Mouse (Mus musculus): ENCODE results near the gene Prkce. TPM values are rescaled to one million over a fixed set of nuclear protein-coding genes. Genes with fewer than 3 reads are reported as not detected.

Prkce gene
- polyA plus RNA-seq, 1 experiment: 5.0 TPM

GRCm38 (mm10) chr17:86506881-86507280, 339.3 kb downstream of the Prkce start:
- no peak for TF ChIP-seq GATA1 (IDR thresholded peaks at IDR 0.05; ENCODE audit: low read length)

- no peak for TF ChIP-seq GATA1 (IDR thresholded peaks at IDR 0.05; ENCODE audit: low read length)
Observed at GRCm38 (mm10) chr17:86507342-86508211, 340.0 kb downstream of the Prkce start.

- TF ChIP-seq GATA1 (IDR thresholded peaks at IDR 0.05; ENCODE audit: low read length): no peak
Observed at GRCm38 (mm10) chr17:86508212-86508490, 340.6 kb downstream of the Prkce start.

- TF ChIP-seq GATA1 (IDR thresholded peaks at IDR 0.05; ENCODE audit: low read length): no peak
Observed at GRCm38 (mm10) chr17:86509871-86510270, 342.3 kb downstream of the Prkce start.

DNA sequence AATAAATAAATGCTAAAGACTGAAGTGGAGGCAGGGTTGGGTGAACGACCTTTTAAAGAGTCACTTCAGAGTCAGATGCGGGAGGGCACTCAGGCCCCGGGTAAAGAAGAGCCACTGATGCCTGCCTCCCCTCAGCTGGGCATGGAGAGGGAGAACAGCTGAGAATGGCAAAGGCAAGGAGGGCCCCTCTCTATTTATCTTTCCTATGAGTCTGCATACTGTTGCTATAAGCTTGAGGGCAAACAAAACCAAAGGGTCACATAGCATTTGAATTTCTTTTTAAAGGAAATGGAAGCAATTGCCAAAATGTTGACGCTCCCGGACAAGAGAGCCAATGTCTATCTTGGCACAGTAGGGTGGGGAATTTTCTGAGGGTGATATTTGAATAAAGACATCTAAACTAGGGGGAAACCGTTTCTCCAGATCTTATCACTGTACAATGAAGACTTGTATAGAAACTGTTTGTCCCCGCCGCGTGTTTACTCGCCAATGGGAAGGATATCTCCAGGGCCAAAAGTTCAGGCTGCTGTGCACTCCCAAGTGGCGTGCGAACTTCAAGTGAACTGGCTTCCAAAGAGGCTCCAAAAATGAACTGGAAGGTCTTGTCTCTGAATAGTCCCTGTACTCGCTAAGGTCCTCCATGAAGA, 347.5 kb downstream of the Prkce start:
- no peak for TF ChIP-seq GATA1 (IDR thresholded peaks at IDR 0.05; ENCODE audit: low read length)

GRCm38 (mm10) chr17:86516630-86517029, 349.0 kb downstream of the Prkce start:
- TF ChIP-seq GATA1 (IDR thresholded peaks at IDR 0.05; ENCODE audit: low read length): no peak

DNA sequence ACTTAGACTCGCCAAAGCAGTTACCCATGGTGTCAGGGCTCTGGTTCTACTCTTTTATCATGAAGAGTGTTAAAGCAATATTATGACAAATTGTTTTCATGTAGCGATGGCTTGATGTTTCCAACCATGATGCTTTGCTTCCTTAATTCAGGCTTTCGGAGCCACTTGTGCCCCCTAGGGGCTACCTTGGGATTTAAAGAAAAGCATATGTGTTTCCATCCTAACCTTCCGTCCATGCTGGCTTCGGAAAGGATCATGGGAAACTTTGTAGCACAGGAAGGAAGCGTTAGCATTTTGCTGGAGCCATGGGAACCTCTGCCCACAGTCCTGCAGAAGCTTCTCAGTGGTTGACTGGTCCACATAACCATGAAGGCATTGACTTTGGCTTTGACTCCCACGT, 351.0 kb downstream of the Prkce start:
- TF ChIP-seq GATA1 (IDR thresholded peaks at IDR 0.05; ENCODE audit: low read length): no peak

- no peak for TF ChIP-seq GATA1 (IDR thresholded peaks at IDR 0.05; ENCODE audit: low read length)
Observed at GRCm38 (mm10) chr17:86521252-86521651, 353.7 kb downstream of the Prkce start.

GRCm38 (mm10) chr17:86522649-86523048, 355.1 kb downstream of the Prkce start:
- no peak for TF ChIP-seq GATA1 (IDR thresholded peaks at IDR 0.05; ENCODE audit: low read length)

DNA sequence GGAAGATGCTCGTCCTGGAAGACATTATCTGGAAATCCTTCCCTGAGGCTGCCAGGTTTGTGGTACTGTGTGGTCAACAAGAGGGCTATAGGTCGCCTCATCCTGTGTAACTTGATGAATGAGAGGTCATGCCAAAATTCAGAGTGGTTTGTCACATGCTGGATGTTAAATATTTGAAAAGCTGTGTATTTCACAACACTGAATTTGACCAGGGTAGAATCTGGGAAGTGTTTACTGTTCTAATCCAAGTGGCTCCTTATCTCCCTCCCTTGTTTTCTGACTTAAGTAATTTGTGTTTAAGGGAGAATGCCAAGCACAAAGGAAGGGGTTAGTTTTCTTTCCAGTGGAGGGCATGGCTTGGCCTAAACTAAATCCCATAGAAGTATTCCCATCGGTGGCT, 355.8 kb downstream of the Prkce start:
- no peak for TF ChIP-seq GATA1 (IDR thresholded peaks at IDR 0.05; ENCODE audit: low read length)

GRCm38 (mm10) chr17:86523843-86524242, 356.3 kb downstream of the Prkce start:
- no peak for TF ChIP-seq GATA1 (IDR thresholded peaks at IDR 0.05; ENCODE audit: low read length)

GRCm38 (mm10) chr17:86525075-86525474, 357.5 kb downstream of the Prkce start:
- no peak for TF ChIP-seq GATA1 (IDR thresholded peaks at IDR 0.05; ENCODE audit: low read length)

DNA sequence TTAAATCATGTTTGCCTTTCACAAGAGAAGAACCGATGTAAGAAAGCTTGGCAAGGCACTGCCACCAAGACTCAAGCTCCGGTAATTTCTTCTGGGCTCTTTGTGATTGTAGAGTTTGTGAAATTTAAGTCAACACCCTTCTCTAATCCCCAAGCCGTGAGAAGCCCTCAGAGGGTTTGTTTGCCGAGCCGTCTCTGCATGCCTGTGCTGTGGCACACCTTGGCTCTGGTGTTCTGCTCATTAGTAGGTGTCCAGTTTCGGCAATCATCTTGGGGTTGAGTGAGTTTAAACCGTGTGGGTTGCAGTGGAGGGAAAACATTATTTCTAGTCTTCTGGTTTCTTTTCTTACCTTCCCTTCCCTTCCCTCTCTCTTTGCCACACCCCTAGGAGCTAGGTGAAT, 358.4 kb downstream of the Prkce start:
- no peak for TF ChIP-seq GATA1 (IDR thresholded peaks at IDR 0.05; ENCODE audit: low read length)

GRCm38 (mm10) chr17:86527298-86527697, 359.7 kb downstream of the Prkce start:
- no peak for TF ChIP-seq GATA1 (IDR thresholded peaks at IDR 0.05; ENCODE audit: low read length)

DNA sequence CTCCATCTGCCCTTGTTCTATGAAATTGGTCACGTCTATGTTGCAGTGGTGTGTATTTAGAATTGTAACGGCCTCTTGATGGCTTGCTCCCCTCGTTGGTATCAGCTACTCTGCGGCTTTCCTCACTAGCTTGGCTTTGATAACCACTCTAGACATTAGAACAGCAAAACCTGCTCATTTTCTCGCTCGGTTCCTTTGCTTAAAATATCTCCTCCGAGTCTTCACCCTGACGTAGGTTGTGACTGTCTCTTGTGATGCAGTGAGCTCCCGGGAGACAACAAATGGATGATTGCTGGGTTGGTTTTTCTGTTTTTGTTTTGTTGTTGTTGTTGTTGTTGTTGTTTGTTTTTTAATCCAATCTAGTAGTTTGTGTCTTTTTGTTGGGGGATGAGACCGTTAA, 361.4 kb downstream of the Prkce start:
- no peak for TF ChIP-seq GATA1 (IDR thresholded peaks at IDR 0.05; ENCODE audit: low read length)

GRCm38 (mm10) chr17:86529411-86529810, 361.8 kb downstream of the Prkce start:
- no peak for TF ChIP-seq GATA1 (IDR thresholded peaks at IDR 0.05; ENCODE audit: low read length)

GRCm38 (mm10) chr17:86531231-86531630, 363.6 kb downstream of the Prkce start:
- TF ChIP-seq GATA1 (IDR thresholded peaks at IDR 0.05; ENCODE audit: low read length): no peak
